Comparison of ENCODE assay signal across 17 mouse cellular contexts in the genomic region with DNA sequence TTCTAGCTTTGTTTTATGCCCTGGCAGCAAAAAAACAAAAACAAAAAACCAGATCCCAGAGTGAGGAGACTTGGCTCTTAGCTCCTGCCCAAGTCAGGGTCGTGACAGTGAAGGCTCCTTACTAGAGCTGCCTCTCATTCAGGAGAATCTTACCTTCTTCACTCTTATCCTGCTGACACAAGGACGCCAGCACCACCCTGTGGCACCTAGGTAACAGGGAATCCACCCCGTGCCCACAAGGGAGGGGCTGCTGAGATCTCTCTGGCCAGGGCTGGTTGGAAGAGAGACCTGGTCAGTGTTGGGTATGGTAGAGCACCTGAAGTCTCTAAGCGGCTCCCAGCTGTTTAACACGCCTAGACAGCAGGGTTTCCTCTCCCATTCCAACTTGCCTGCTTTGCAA.
DNase-seq lines count a peak whose midpoint lies in the region; ATAC-seq and TF ChIP-seq lines count a peak whose summit lies in the region.
"Had no signal": no experiment of that assay in that cellular context is flagged by ENCODE, and none has a peak within 500 bp of the region (broad histone marks: within the 10 kb centered on the region; RNA-seq: fewer than 3 reads in every experiment).

No protein-coding gene starts in this region.

- peak; percentile 22; the same call in 1 of the 2 replicates for TF ChIP-seq CTCF in heart, adult 2 months (IDR thresholded peaks at IDR 0.05)
- TF ChIP-seq CTCF in liver, adult 2 months (IDR thresholded peaks at IDR 0.05; ENCODE audit: low read depth, low read length): peak; percentile 70
- TF ChIP-seq CTCF in CH12.LX (conservative IDR thresholded peaks at IDR 0.05 in 1 of 2, IDR thresholded peaks at IDR 0.05 in 1 of 2; ENCODE audit: low read depth in 2 of 2, low read length in 2 of 2): peak in 1 of 2 experiments; percentile 71; a peak in 2 of 4 replicates

- TF ChIP-seq EP300 in heart, adult 2 months (IDR thresholded peaks at IDR 0.05; ENCODE audit: insufficient read depth, low read depth, low read length): no peak
- no peak for TF ChIP-seq EP300 in CH12.LX (IDR thresholded peaks at IDR 0.05; ENCODE audit: low read length)

- in situ Hi-C loops in CH12.LX (cut with MboI; ENCODE audit: low pct_ligation_motif_present, low pct_unique_long_range_greater_than_20kb, low sequenced_read_pairs): loop anchor here (25.0 kb wide), 1 partner anchor 125 kb away; no protein-coding TSS in a partner anchor

- no peak for TF ChIP-seq POLR2A in heart, adult 2 months (IDR thresholded peaks at IDR 0.05; ENCODE audit: insufficient read depth, low read depth, low read length)
- no peak for TF ChIP-seq POLR2A in liver, adult 2 months (IDR thresholded peaks at IDR 0.05; ENCODE audit: extremely low read depth, insufficient read depth, low read length)
- TF ChIP-seq POLR2A in CH12.LX (IDR thresholded peaks at IDR 0.05; ENCODE audit: low read depth, low read length): no peak

- H3K9ac ChIP-seq in heart, adult 2 months (ENCODE audit: low read depth, low read length): no peak overlapping the region
- no peak overlapping the region for H3K9ac ChIP-seq in liver, adult 2 months (ENCODE audit: low read depth, low read length)
- H3K9ac ChIP-seq in liver, embryonic 11.5 days (ENCODE audit: low read depth, low read length): no peak overlapping the region
- H3K9ac ChIP-seq in CH12.LX (ENCODE audit: insufficient read depth, low read depth): no peak overlapping the region
- H3K9ac ChIP-seq: liver, embryonic 15.5 days; midbrain, embryonic 12.5 days had no signal

- peaks cover 1% of the 10 kb centered on the region; the same call in 1 of the 2 replicates for H3K4me1 ChIP-seq in heart, adult 2 months (ENCODE audit: control insufficient read depth, insufficient read depth, low read length)
- H3K4me1 ChIP-seq in liver, adult 2 months (ENCODE audit: control insufficient read depth, insufficient read depth, low read length): no peaks in the 10 kb centered on the region
- no peaks in the 10 kb centered on the region for H3K4me1 ChIP-seq in liver, embryonic 11.5 days (replicated peaks; ENCODE audit: control insufficient read depth, insufficient read depth, low read length)
- H3K4me1 ChIP-seq in CH12.LX (ENCODE audit: control insufficient read depth in 1 of 2, insufficient read depth in 2 of 2): peaks cover 0 to 11% of the 10 kb centered on the region in 2 experiments; a peak in 2 of 4 replicates
- H3K4me1 ChIP-seq: liver, embryonic 15.5 days; midbrain, embryonic 12.5 days had no signal

- H3K36me3 ChIP-seq in heart, adult 2 months (ENCODE audit: control insufficient read depth, insufficient read depth, low read length): no peaks in the 10 kb centered on the region
- no peaks in the 10 kb centered on the region for H3K36me3 ChIP-seq in liver, adult 2 months (ENCODE audit: control insufficient read depth, insufficient read depth, low read length)
- H3K36me3 ChIP-seq in liver, embryonic 11.5 days (ENCODE audit: control insufficient read depth, insufficient read depth, low read length): no peaks in the 10 kb centered on the region
- no peaks in the 10 kb centered on the region for H3K36me3 ChIP-seq in CH12.LX (replicated peaks in 1 of 2; ENCODE audit: control insufficient read depth in 1 of 2, insufficient read depth in 1 of 2, low read length in 1 of 2)
- H3K36me3 ChIP-seq: embryonic facial prominence, embryonic 10.5 days; liver, embryonic 15.5 days; midbrain, embryonic 12.5 days had no signal

- no peaks in the 10 kb centered on the region for H3K9me3 ChIP-seq in liver, embryonic 11.5 days (ENCODE audit: control insufficient read depth, low read length)
- H3K9me3 ChIP-seq in CH12.LX (replicated peaks; ENCODE audit: low read length): no peaks in the 10 kb centered on the region
- H3K9me3 ChIP-seq: embryonic facial prominence, embryonic 10.5 days; liver, embryonic 15.5 days; midbrain, embryonic 12.5 days had no signal

- dilution Hi-C loops in CH12.LX (cut with MboI; ENCODE audit: extremely low pct_ligation_motif_present, extremely low pct_unique_long_range_greater_than_20kb, low sequenced_read_pairs): no loop called here

- no peak for DNase-seq in heart, adult 2 months
- DNase-seq in heart, postnatal 14 days: no peak
- DNase-seq in liver, adult 2 months (ENCODE audit: extremely low read depth, low read depth, low spot score): peak; percentile 13
- no peak for DNase-seq in liver, embryonic 11.5 days (ENCODE audit: low spot score)
- peak; percentile 37 for DNase-seq in CH12.LX (ENCODE audit: extremely low read depth)
- peak; percentile 16 for DNase-seq in retina, postnatal 1 day
- no peak for DNase-seq in layer of hippocampus, adult 9-10 months (ENCODE audit: low spot score)
- DNase-seq: cerebellum, adult 9-10 months; gastrocnemius, postnatal 36 days; right cerebral cortex, postnatal 25 days; thymus, postnatal 36 days had no signal

- WGBS in heart, adult 2 months: 60% methylated on average over 5 of the region's 5 CpGs
- WGBS in liver, adult 2 months: 66% methylated on average over 5 of the region's 5 CpGs
- 43% methylated on average over 5 of the region's 5 CpGs for WGBS in liver, embryonic 11.5 days

- ATAC-seq in liver, embryonic 11.5 days (replicated peaks; ENCODE audit: low FRiP score): no peak
- ATAC-seq: CD4-positive, CD25-positive, alpha-beta regulatory T cell, adult 4 months; hindbrain, embryonic 16.5 days had no signal

- no peaks in the 10 kb centered on the region for H3K79me2 ChIP-seq in heart, adult 2 months (replicated peaks; ENCODE audit: control insufficient read depth, insufficient read depth, low read length)
- H3K79me2 ChIP-seq in liver, adult 2 months (ENCODE audit: control insufficient read depth, insufficient read depth, low read length): no peaks in the 10 kb centered on the region
- no peaks in the 10 kb centered on the region for H3K79me2 ChIP-seq in CH12.LX (replicated peaks; ENCODE audit: control insufficient read depth, extremely low read depth, insufficient read depth, poor library complexity, severe bottlenecking)

- no peak overlapping the region for H3K4me3 ChIP-seq in heart, adult 2 months
- no peak overlapping the region for H3K4me3 ChIP-seq in liver, adult 2 months (ENCODE audit: insufficient read depth, low read depth, low read length)
- H3K4me3 ChIP-seq in liver, embryonic 11.5 days (ENCODE audit: low read depth, low read length): no peak overlapping the region
- no peak overlapping the region for H3K4me3 ChIP-seq in CH12.LX (replicated peaks in 1 of 3; ENCODE audit: low read depth in 2 of 3, low read length in 2 of 3, poor library complexity in 1 of 3)
- H3K4me3 ChIP-seq: embryonic facial prominence, embryonic 10.5 days; layer of hippocampus, adult 2 months; liver, embryonic 15.5 days; midbrain, embryonic 12.5 days had no signal

- intact Hi-C loops in heart, adult 2 months (cut with DNase I): no loop called here
- intact Hi-C loops in heart, postnatal 14 days (cut with DNase I): no loop called here

- H3K4me2 ChIP-seq in liver, embryonic 11.5 days: no peak overlapping the region
- H3K4me2 ChIP-seq in CH12.LX (ENCODE audit: insufficient read depth, low read depth, poor library complexity, severe bottlenecking): no peak overlapping the region
- H3K4me2 ChIP-seq: liver, embryonic 15.5 days; midbrain, embryonic 12.5 days had no signal

- H3K27me3 ChIP-seq in heart, adult 2 months (ENCODE audit: control insufficient read depth, insufficient read depth, low read length): no peaks in the 10 kb centered on the region
- H3K27me3 ChIP-seq in liver, adult 2 months (ENCODE audit: control insufficient read depth, insufficient read depth, low read length): no peaks in the 10 kb centered on the region
- H3K27me3 ChIP-seq in liver, embryonic 11.5 days (replicated peaks; ENCODE audit: control insufficient read depth, insufficient read depth, low read length): no peaks in the 10 kb centered on the region
- H3K27me3 ChIP-seq in CH12.LX (replicated peaks): no peaks in the 10 kb centered on the region
- H3K27me3 ChIP-seq: liver, embryonic 15.5 days; midbrain, embryonic 12.5 days had no signal

- H3K27ac ChIP-seq in heart, adult 2 months: no peak overlapping the region
- no peak overlapping the region for H3K27ac ChIP-seq in liver, adult 2 months (replicated peaks; ENCODE audit: insufficient read depth, low read depth, low read length)
- no peak overlapping the region for H3K27ac ChIP-seq in liver, embryonic 11.5 days (ENCODE audit: low read depth, low read length)
- H3K27ac ChIP-seq in CH12.LX (ENCODE audit: insufficient read depth, low read depth): no peak overlapping the region
- H3K27ac ChIP-seq: embryonic facial prominence, embryonic 10.5 days; layer of hippocampus, adult 2 months; liver, embryonic 15.5 days; midbrain, embryonic 12.5 days had no signal

- peak; percentile 65 for TF ChIP-seq RAD21 in CH12.LX (IDR thresholded peaks at IDR 0.05; ENCODE audit: low read depth, low read length)

TF ChIP-seq in CH12.LX, 34 proteins besides CTCF, POLR2A, EP300 and RAD21:
- TF ChIP-seq TCF12 (IDR thresholded peaks at IDR 0.05; ENCODE audit: low read depth, low read length) (no peak), SMC3 (IDR thresholded peaks at IDR 0.05; ENCODE audit: low read depth, low read length) (peak; percentile 72)

Comparison
In these comparisons a context has a peak if more than half of its experiments do, and no peak if none do; other contexts are left out.
1. DNase-seq: peak in liver, adult 2 months (single experiment), CH12.LX (single experiment) and retina, postnatal 1 day (single experiment); none in heart, adult 2 months (0 of 2), heart, postnatal 14 days (0 of 2), liver, embryonic 11.5 days (single experiment) and layer of hippocampus, adult 9-10 months (single experiment).